Mouse (Mus musculus): ENCODE results near the gene Slc23a2. TPM values are rescaled to one million over a fixed set of nuclear protein-coding genes. Genes with fewer than 3 reads are reported as not detected.

Slc23a2 gene
- polyA plus RNA-seq, 1 experiment from 2014 or later, result 13.3 TPM

DNA sequence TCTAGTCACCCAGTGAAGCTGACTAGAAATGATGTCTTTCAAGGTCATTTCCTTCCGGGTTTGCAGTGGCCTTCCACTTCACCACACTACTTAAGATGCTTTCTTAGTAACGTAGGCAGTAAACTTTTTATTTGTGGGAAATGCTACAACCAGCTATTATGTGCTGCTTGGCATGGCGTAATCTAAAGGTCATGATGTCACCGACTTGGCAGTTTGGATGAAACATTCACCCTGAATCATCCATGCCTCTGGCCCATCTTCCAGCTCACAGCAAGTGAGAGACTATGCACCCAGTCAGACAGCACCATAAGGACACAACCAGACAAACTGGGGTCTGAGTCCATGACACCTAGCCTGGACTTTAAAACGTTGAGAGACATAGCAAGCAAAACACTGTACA, 60.5 kb downstream of the Slc23a2 start:
- Histone ChIP-seq H3K27me3 (ENCODE audit: control insufficient read depth, insufficient read depth, low read length) (no peaks in the 10 kb centered on the region), H3K4me2 (ENCODE audit: low read depth) (no peak overlapping the region), H3K4me3 (ENCODE audit: low read depth, low read length) (no peak overlapping the region), H3K36me3 (ENCODE audit: control insufficient read depth, insufficient read depth, low read length) (no peaks in the 10 kb centered on the region; the same call in 1 of the 2 replicates), H3K9ac (ENCODE audit: low read length) (no peak overlapping the region), H3K27ac (ENCODE audit: low read depth, low read length) (no peak overlapping the region), H3K9me3 (ENCODE audit: control insufficient read depth, low read length) (no peaks in the 10 kb centered on the region), H3K4me1 (ENCODE audit: control insufficient read depth, insufficient read depth, low read length) (no peaks in the 10 kb centered on the region)
- ATAC-seq (ENCODE audit: insufficient read depth, low FRiP score, low TSS enrichment), result no peak
- no peak for DNase-seq (ENCODE audit: low spot score)
- WGBS, result 87% methylated on average over 5 of the region's 5 CpGs

DNA sequence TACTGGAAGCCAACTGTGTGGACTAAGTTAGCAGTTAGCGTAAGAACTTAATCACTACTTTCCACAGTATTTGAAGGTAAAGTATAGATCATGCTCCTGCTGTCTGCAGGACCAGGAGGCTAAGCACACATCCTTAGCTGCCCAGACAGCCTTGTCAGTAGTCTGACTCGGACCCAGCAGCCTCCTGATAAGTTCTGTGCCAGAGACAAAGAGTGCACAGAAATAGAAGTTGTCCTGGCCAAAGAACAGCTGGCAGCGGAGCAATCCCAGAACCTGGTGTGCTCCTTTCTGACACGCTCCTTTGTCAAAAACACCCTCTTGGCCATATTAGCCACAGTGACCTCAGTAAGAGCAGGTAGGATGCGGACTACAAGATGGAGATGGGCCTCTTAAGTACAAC, 65.8 kb downstream of the Slc23a2 start:
- Histone ChIP-seq H3K4me3 (ENCODE audit: low read depth, low read length) (no peak overlapping the region), H3K27ac (ENCODE audit: low read depth, low read length) (no peak overlapping the region), H3K27me3 (ENCODE audit: control insufficient read depth, insufficient read depth, low read length) (no peaks in the 10 kb centered on the region), H3K4me2 (ENCODE audit: low read depth) (no peak overlapping the region), H3K4me1 (ENCODE audit: control insufficient read depth, insufficient read depth, low read length) (no peaks in the 10 kb centered on the region), H3K9me3 (ENCODE audit: control insufficient read depth, low read length) (no peaks in the 10 kb centered on the region), H3K9ac (ENCODE audit: low read length) (no peak overlapping the region), H3K36me3 (ENCODE audit: control insufficient read depth, insufficient read depth, low read length) (no peaks in the 10 kb centered on the region; the same call in 1 of the 2 replicates)
- DNase-seq (ENCODE audit: low spot score) (no peak), ATAC-seq (ENCODE audit: insufficient read depth, low FRiP score, low TSS enrichment) (no peak)
- WGBS, result 81% methylated on average over 5 of the region's 5 CpGs

DNA sequence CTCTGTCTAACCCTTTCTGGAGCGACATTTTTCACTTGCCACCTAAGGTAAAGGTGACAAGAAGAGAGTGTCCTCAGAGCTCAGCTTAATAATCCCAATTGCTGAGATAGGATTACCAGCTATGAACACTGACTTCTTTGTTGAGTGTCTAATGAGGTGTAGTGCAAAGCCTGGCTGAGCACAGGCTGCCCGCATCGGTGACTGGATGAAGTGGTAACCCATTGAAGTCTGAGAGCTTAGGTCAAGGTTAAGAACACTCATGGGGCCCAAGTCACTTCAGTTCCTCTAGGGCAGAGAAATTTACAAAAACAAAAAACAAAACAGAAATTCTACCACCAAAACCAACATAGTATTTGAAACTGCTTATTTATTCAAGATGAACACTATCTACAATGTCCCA, 71.9 kb downstream of the Slc23a2 start:
- DNase-seq (ENCODE audit: low spot score) (no peak), ATAC-seq (ENCODE audit: insufficient read depth, low FRiP score, low TSS enrichment) (no peak)
- Histone ChIP-seq H3K9ac (ENCODE audit: low read length) (no peak overlapping the region), H3K4me2 (ENCODE audit: low read depth) (no peak overlapping the region), H3K36me3 (ENCODE audit: control insufficient read depth, insufficient read depth, low read length) (0 out of 2 replicates have a peak, but pooled peaks cover 2% of the 10 kb centered on the region), H3K4me3 (ENCODE audit: low read depth, low read length) (no peak overlapping the region), H3K4me1 (ENCODE audit: control insufficient read depth, insufficient read depth, low read length) (no peaks in the 10 kb centered on the region), H3K27ac (ENCODE audit: low read depth, low read length) (no peak overlapping the region), H3K27me3 (ENCODE audit: control insufficient read depth, insufficient read depth, low read length) (no peaks in the 10 kb centered on the region), H3K9me3 (ENCODE audit: control insufficient read depth, low read length) (no peaks in the 10 kb centered on the region)
- WGBS, result 81% methylated on average over 3 of the region's 3 CpGs

- no peak for DNase-seq (ENCODE audit: low spot score)
Measured at GRCm38 (mm10) chr2:132069985-132070735, 74.7 kb downstream of the Slc23a2 start.

DNA sequence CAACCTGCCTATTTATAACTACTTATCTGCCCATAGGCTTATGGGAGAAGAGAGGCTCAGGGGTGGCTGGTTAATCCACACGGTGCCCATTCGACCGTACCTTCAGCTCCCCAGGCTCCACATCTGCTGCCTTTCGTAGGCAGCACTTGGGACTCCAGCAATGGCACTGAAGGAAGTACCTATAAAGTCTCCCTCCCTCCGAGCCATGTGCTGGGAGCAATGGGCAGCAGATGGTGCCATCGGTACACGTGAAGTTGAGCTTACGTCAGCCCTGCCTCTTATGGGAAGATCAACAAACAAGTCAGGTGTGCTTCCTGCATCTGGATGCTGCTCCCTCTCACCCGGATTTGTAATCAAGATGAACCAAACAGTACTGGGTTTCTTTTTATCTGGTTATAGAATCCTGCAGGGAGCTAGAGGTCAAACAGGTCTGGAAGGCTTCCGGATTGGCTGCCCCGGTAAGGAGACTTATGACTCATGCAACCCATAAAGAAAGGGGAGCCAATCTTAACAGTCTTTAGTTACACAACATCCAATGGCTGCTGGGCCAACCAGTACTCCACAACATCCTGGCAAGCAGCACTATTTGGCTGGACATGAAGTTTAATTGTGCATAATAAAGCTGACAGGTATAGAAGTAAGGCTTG, 80.6 kb downstream of the Slc23a2 start:
- H3K4me3 ChIP-seq (ENCODE audit: low read depth, low read length), result no peak overlapping the region

More at GRCm38 (mm10) chr2:132069985-132070735, 74.7 kb downstream of the Slc23a2 start:
- Histone ChIP-seq H3K9me3 (ENCODE audit: control insufficient read depth, low read length) (no peaks in the 10 kb centered on the region), H3K9ac (ENCODE audit: low read length) (no peak overlapping the region), H3K4me1 (ENCODE audit: control insufficient read depth, insufficient read depth, low read length) (no peaks in the 10 kb centered on the region), H3K27ac (ENCODE audit: low read depth, low read length) (no peak overlapping the region), H3K4me3 (ENCODE audit: low read depth, low read length) (no peak overlapping the region), H3K36me3 (ENCODE audit: control insufficient read depth, insufficient read depth, low read length) (peaks cover 2% of the 10 kb centered on the region; the same call in 1 of the 2 replicates), H3K27me3 (ENCODE audit: control insufficient read depth, insufficient read depth, low read length) (no peaks in the 10 kb centered on the region), H3K4me2 (ENCODE audit: low read depth) (no peak overlapping the region)
- 78% methylated on average over 10 of the region's 10 CpGs for whole genome bisulfite sequencing
- ATAC-seq (ENCODE audit: insufficient read depth, low FRiP score, low TSS enrichment), result no peak

GRCm38 (mm10) chr2:132063776-132064175, 81.1 kb downstream of the Slc23a2 start:
- Histone ChIP-seq H3K4me3 (ENCODE audit: low read depth, low read length) (no peak overlapping the region), H3K4me1 (ENCODE audit: control insufficient read depth, insufficient read depth, low read length) (no peaks in the 10 kb centered on the region), H3K27ac (ENCODE audit: low read depth, low read length) (no peak overlapping the region), H3K36me3 (ENCODE audit: control insufficient read depth, insufficient read depth, low read length) (no peaks in the 10 kb centered on the region; the same call in 1 of the 2 replicates), H3K27me3 (ENCODE audit: control insufficient read depth, insufficient read depth, low read length) (no peaks in the 10 kb centered on the region), H3K4me2 (ENCODE audit: low read depth) (no peak overlapping the region), H3K9me3 (ENCODE audit: control insufficient read depth, low read length) (no peaks in the 10 kb centered on the region), H3K9ac (ENCODE audit: low read length) (no peak overlapping the region)
- WGBS, result 82% methylated on average over 3 of the region's 3 CpGs
- DNase-seq (ENCODE audit: low spot score) (no peak), ATAC-seq (ENCODE audit: insufficient read depth, low FRiP score, low TSS enrichment) (no peak)

More for the DNA sequence above, 80.6 kb downstream of the Slc23a2 start:
- Histone ChIP-seq H3K9ac (ENCODE audit: low read length) (no peak overlapping the region), H3K36me3 (ENCODE audit: control insufficient read depth, insufficient read depth, low read length) (no peaks in the 10 kb centered on the region; the same call in 1 of the 2 replicates), H3K27me3 (ENCODE audit: control insufficient read depth, insufficient read depth, low read length) (no peaks in the 10 kb centered on the region), H3K9me3 (ENCODE audit: control insufficient read depth, low read length) (no peaks in the 10 kb centered on the region), H3K4me1 (ENCODE audit: control insufficient read depth, insufficient read depth, low read length) (no peaks in the 10 kb centered on the region), H3K4me2 (ENCODE audit: low read depth) (no peak overlapping the region), H3K27ac (ENCODE audit: low read depth, low read length) (no peak overlapping the region)
- ATAC-seq (ENCODE audit: insufficient read depth, low FRiP score, low TSS enrichment), result no peak
- DNase-seq (ENCODE audit: low spot score), result no peak
- 82% methylated on average over 11 of the region's 11 CpGs for WGBS

- DNase-seq (ENCODE audit: low spot score) (no peak), ATAC-seq (ENCODE audit: insufficient read depth, low FRiP score, low TSS enrichment) (no peak)
- Histone ChIP-seq H3K9ac (ENCODE audit: low read length) (no peak overlapping the region), H3K36me3 (ENCODE audit: control insufficient read depth, insufficient read depth, low read length) (no peaks in the 10 kb centered on the region; the same call in 1 of the 2 replicates), H3K9me3 (ENCODE audit: control insufficient read depth, low read length) (no peaks in the 10 kb centered on the region), H3K27ac (ENCODE audit: low read depth, low read length) (no peak overlapping the region), H3K27me3 (ENCODE audit: control insufficient read depth, insufficient read depth, low read length) (no peaks in the 10 kb centered on the region), H3K4me3 (ENCODE audit: low read depth, low read length) (no peak overlapping the region), H3K4me2 (ENCODE audit: low read depth) (no peak overlapping the region), H3K4me1 (ENCODE audit: control insufficient read depth, insufficient read depth, low read length) (no peaks in the 10 kb centered on the region)
- WGBS, result 96% methylated on average over 11 of the region's 11 CpGs
Measured at GRCm38 (mm10) chr2:132061884-132062283, 83.0 kb downstream of the Slc23a2 start.

DNA sequence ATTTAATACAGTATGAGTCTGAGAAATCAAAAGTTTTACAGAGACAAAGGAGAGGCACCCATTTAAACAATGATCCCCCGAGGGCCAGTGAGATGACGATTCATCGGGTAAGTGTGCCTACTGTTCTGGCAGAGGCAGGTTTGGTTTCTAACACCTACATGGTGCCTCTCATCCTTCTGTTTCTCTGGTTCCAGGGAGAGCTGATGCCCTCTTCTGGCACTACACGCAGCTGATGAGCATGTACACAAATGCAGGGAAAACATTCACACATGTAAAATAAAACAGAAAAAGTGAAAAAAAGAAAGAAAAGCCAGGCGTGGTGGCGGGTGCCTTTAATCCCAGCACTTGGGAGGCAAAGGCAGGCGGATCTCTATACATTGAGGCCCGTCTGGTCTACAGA, 85.0 kb downstream of the Slc23a2 start:
- no peak overlapping the region for H3K9ac ChIP-seq (ENCODE audit: low read length)
- H3K36me3 ChIP-seq (ENCODE audit: control insufficient read depth, insufficient read depth, low read length), result no peaks in the 10 kb centered on the region
- no peak overlapping the region for H3K4me3 ChIP-seq (ENCODE audit: low read depth, low read length)
- no peak overlapping the region for H3K27ac ChIP-seq (ENCODE audit: low read depth, low read length)
- no peaks in the 10 kb centered on the region for H3K27me3 ChIP-seq (ENCODE audit: control insufficient read depth, insufficient read depth, low read length)
- no peak for DNase-seq (ENCODE audit: low spot score)
- no peak overlapping the region for H3K4me2 ChIP-seq (ENCODE audit: low read depth)
- ATAC-seq (ENCODE audit: insufficient read depth, low FRiP score, low TSS enrichment), result no peak
- H3K9me3 ChIP-seq (ENCODE audit: control insufficient read depth, low read length), result no peaks in the 10 kb centered on the region
- WGBS, result 90% methylated on average over 8 of the region's 8 CpGs
- no peaks in the 10 kb centered on the region for H3K4me1 ChIP-seq (ENCODE audit: control insufficient read depth, insufficient read depth, low read length)

- no peak for DNase-seq (ENCODE audit: low spot score)
- no peak overlapping the region for H3K27ac ChIP-seq (ENCODE audit: low read depth, low read length)
- no peak overlapping the region for H3K4me3 ChIP-seq (ENCODE audit: low read depth, low read length)
- no peaks in the 10 kb centered on the region for H3K27me3 ChIP-seq (ENCODE audit: control insufficient read depth, insufficient read depth, low read length)
- no peaks in the 10 kb centered on the region for H3K9me3 ChIP-seq (ENCODE audit: control insufficient read depth, low read length)
- H3K4me1 ChIP-seq (ENCODE audit: control insufficient read depth, insufficient read depth, low read length), result no peaks in the 10 kb centered on the region
- no peak overlapping the region for H3K9ac ChIP-seq (ENCODE audit: low read length)
- no peak for ATAC-seq (ENCODE audit: insufficient read depth, low FRiP score, low TSS enrichment)
- 92% methylated on average over 8 of the region's 8 CpGs for WGBS
- no peak overlapping the region for H3K4me2 ChIP-seq (ENCODE audit: low read depth)
- H3K36me3 ChIP-seq (ENCODE audit: control insufficient read depth, insufficient read depth, low read length), result no peaks in the 10 kb centered on the region
Measured at GRCm38 (mm10) chr2:132055349-132055753, 89.6 kb downstream of the Slc23a2 start.
